Mouse (Mus musculus) liver, embryonic 14.5 days (tissue): ENCODE measurements around the gene Gtdc1.

ENCODE experiments used
- CTCF ChIP-seq: IDR thresholded peaks from 2 replicates; pipeline ENCODE4 v1.5.1; 2016; ENCODE audit warnings: antibody characterized with exemption, low read depth, control low read depth
- EP300 ChIP-seq: IDR thresholded peaks from 2 replicates; pipeline ENCODE4 v1.6.1; 2016; ENCODE audit warnings: antibody characterized with exemption, low read depth

- TF ChIP-seq CTCF (no peak), EP300 (no peak)
Measured at GRCm38 (mm10) chr2:44638157-44638556, 289.3 kb downstream of the Gtdc1 start.
